Mouse (Mus musculus) heart, embryonic 14.5 days (tissue): ENCODE measurements around the gene Ptpro. TPM values are rescaled to one million over a fixed set of nuclear protein-coding genes. Genes with fewer than 3 reads are reported as not detected.

Source experiments
- ATAC-seq: fragments of 200-750 bp; cut with Nextera tagmentation; 2 replicates; pipeline ENCODE4 v1.8.0; 2017; ENCODE audit warnings: low read depth, moderate TSS enrichment; ENCODE audit not compliant: insufficient number of reproducible peaks, insufficient read depth, low FRiP score
- H3K27ac ChIP-seq, 2 experiments: fragments of 200-500 bp in 1 of 2; fragments of 300-500 bp in 1 of 2; sonication (generic) in 1 of 2; replicated peaks in 1 of 2; 2 replicates each; pipeline ENCODE4 v1.5.1; 2012 to 2014; ENCODE audit warnings: low read depth in 2 of 2, low read length in 2 of 2, control low read depth in 1 of 2, mild to moderate bottlenecking in 1 of 2, mixed read lengths in 1 of 2; ENCODE audit not compliant: control insufficient read depth in 1 of 2, insufficient read depth in 1 of 2
- H3K27me3 ChIP-seq: fragments of 300-500 bp; sonication (generic); 2 replicates; pipeline ENCODE4 v1.6.1; 2014; ENCODE audit warnings: mild to moderate bottlenecking, low read length, control low read depth; ENCODE audit not compliant: control insufficient read depth, insufficient read depth
- H3K36me3 ChIP-seq: fragments of 300-500 bp; sonication (generic); 2 replicates; pipeline ENCODE4 v1.6.1; 2014; ENCODE audit warnings: mild to moderate bottlenecking, control low read depth, low read length, mixed read lengths; ENCODE audit not compliant: control insufficient read depth, insufficient read depth
- H3K4me1 ChIP-seq, 2 experiments: fragments of 200-500 bp in 1 of 2; fragments of 300-500 bp in 1 of 2; sonication (generic) in 1 of 2; 2 replicates each; pipeline ENCODE4 v1.6.1; 2012 to 2014; ENCODE audit warnings: low read length in 2 of 2, control low read depth in 1 of 2, mixed read lengths in 1 of 2; ENCODE audit not compliant: control insufficient read depth in 2 of 2, insufficient read depth in 2 of 2
- H3K4me2 ChIP-seq: fragments of 300-500 bp; sonication (generic); 2 replicates; pipeline ENCODE4 v1.6.1; 2014; ENCODE audit warnings: mild to moderate bottlenecking, low read length
- H3K4me3 ChIP-seq, 2 experiments: fragments of 200-500 bp in 1 of 2; fragments of 300-500 bp in 1 of 2; sonication (generic) in 1 of 2; 2 replicates each; pipeline ENCODE4 v1.5.1; 2012 to 2014; ENCODE audit warnings: low read length in 2 of 2, mild to moderate bottlenecking in 2 of 2, control low read depth in 1 of 2, low read depth in 1 of 2, moderate library complexity in 1 of 2; ENCODE audit not compliant: control insufficient read depth in 1 of 2, insufficient read depth in 1 of 2
- H3K9ac ChIP-seq: fragments of 300-500 bp; sonication (generic); 2 replicates; pipeline ENCODE4 v1.6.1; 2014; ENCODE audit warnings: mild to moderate bottlenecking, low read length
- H3K9me3 ChIP-seq: fragments of 300-500 bp; sonication (generic); 2 replicates; pipeline ENCODE4 v1.6.1; 2016; ENCODE audit warnings: low read length, control low read depth; ENCODE audit not compliant: control insufficient read depth
- WGBS: fragments of 180-500 bp; shearing (Covaris S2); extraction: QIAGEN DNeasy Blood & Tissue Kit; methylation state at CpG from one replicate; pipeline ENCODE4 v1.1.7; 2014; 5-methylcytosine and 5-hydroxymethylcytosine counted together
- polyA plus RNA-seq: library from polyadenylated mRNA; unstranded; fragments of >200 nt; fragmentation: Nextera tagmentation; extraction: Ambion mirVana; gene quantifications from 2 replicates; pipeline ENCODE4 v1.2.1, GENCODE M21; 2014

Ptpro gene
- polyA plus RNA-seq, 1 experiment from 2014 or later = 4.1 TPM

DNA sequence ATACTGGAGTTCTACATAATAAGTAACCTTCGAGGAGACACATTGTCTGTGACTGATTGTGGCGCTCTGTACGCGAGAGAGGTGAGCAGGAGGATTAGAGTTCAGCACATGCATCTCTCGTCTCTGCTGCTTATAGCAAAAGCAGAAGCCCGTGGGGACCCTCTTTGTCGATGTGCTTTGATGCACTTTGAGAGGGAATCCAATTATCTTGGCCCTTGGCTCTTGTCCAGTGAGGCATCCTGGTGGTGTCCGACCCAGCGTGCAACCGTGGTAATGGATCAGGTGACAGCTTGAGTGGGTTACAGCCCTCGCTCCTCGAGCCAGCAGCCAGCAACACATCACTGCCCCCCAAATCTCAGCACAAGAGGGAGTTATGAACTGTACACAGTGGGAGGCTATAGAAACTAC is 25.5 kb downstream of the Ptpro start:
- H3K4me3 ChIP-seq = no peak overlapping the region
- no peak overlapping the region for H3K27ac ChIP-seq
- H3K4me2 ChIP-seq = no peak overlapping the region
- H3K36me3 ChIP-seq = no peaks in the 10 kb centered on the region
- H3K9ac ChIP-seq = no peak overlapping the region
- H3K9me3 ChIP-seq = no peaks in the 10 kb centered on the region
- ATAC-seq = no peak
- WGBS = 58% methylated on average over 12 of the region's 12 CpGs
- no peaks in the 10 kb centered on the region for H3K4me1 ChIP-seq
- no peaks in the 10 kb centered on the region for H3K27me3 ChIP-seq

DNA sequence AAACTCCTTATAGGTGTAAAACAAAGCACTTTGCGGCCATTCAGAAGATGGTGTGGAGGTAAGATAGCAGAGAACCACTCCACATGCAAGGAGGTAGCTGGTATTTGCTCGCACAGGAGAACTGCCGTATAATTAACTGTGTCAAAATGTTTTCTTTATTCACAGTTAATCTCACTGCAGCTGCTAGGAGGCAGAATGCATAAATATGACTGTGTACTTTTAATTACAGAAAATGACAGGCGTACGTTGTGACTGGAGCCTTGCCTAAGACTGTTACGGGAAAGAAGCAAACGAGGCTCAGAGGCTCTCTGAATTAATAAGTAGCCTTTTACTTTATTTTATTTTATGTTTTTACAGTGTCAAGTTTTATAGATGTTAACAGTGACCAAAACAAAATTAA is 27.5 kb downstream of the Ptpro start:
- 85% methylated on average over 7 of the region's 7 CpGs for WGBS

DNA sequence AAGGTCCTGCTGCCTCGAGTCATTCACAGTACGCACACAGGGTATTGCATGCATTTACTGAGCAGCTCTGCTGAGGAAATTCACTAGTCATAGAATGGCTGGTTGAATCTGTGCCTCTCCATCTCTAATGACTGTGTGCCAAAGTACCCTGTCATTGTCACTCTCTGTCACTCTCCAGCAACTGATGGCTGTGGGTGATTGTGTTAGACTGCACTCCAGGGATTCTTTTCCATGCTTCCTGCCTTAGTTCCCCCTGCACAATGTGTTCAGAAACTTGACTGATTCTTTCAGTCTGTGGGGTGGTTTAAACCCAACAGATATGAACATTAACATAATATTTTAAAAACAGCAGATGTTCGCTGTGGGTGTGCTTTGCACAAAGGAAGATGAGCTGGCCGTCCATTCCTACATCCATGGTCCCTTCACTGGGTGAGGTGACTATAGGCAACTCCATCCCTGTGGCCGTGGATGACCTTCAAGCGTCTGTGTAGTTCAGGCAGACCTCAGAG is 29.5 kb downstream of the Ptpro start:
- no peak overlapping the region for H3K4me2 ChIP-seq
- WGBS = 76% methylated on average over 6 of the region's 6 CpGs
- H3K27ac ChIP-seq = no peak overlapping the region
- H3K4me3 ChIP-seq = no peak overlapping the region
- no peaks in the 10 kb centered on the region for H3K36me3 ChIP-seq
- H3K9ac ChIP-seq = no peak overlapping the region
- H3K4me1 ChIP-seq = no peaks in the 10 kb centered on the region
- no peak for ATAC-seq
- no peaks in the 10 kb centered on the region for H3K27me3 ChIP-seq
- H3K9me3 ChIP-seq = no peaks in the 10 kb centered on the region

More for the DNA sequence above, 27.5 kb downstream of the Ptpro start:
- no peak overlapping the region for H3K27ac ChIP-seq
- no peaks in the 10 kb centered on the region for H3K36me3 ChIP-seq
- H3K27me3 ChIP-seq = no peaks in the 10 kb centered on the region
- H3K9me3 ChIP-seq = no peaks in the 10 kb centered on the region
- H3K4me2 ChIP-seq = no peak overlapping the region
- ATAC-seq = no peak
- no peak overlapping the region for H3K9ac ChIP-seq
- H3K4me1 ChIP-seq = no peaks in the 10 kb centered on the region
- no peak overlapping the region for H3K4me3 ChIP-seq

DNA sequence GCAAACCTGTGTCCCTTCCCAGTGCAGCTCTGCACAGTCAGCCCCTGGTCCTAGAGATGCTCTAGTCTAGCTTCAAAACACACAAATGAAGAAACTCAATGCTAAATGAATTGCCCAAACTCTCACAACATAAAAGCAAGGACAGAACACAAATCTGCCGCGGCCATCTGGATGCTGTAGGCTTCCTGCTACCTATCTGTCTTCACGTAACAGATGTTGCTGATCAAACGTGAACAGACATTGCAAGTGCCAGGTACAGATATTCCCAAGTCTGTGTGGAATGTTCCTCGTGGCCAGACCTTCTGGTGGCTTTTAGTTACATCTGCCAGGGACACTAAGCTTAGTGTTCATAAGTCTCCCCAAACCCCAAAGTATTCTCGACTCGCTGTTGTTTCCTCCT is 29.9 kb downstream of the Ptpro start:
- Histone ChIP-seq H3K9ac (no peak overlapping the region), H3K9me3 (no peaks in the 10 kb centered on the region), H3K4me1 (no peaks in the 10 kb centered on the region), H3K4me3 (no peak overlapping the region), H3K27ac (no peak overlapping the region), H3K27me3 (no peaks in the 10 kb centered on the region), H3K4me2 (no peak overlapping the region), H3K36me3 (no peaks in the 10 kb centered on the region)
- no peak for ATAC-seq
- 67% methylated on average over 7 of the region's 7 CpGs for WGBS

DNA sequence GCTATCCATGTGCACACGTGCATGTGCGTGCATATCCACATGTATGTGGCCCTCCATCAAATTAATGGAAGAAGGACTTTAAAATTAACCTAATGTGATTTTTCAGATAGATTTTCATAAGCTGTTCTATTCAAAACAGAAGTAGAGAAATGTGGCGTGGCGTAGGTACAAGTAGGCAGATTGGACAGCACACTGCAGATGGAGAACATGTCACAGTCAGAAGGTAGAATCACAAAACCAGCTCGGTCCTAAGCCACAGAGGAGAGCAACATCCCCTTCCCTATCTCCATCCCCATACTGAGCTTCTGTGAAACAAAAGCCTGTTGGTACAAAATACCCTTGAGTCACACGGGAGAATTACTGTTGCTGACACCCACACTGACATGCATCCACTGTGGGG is 34.3 kb downstream of the Ptpro start:
- no peaks in the 10 kb centered on the region for H3K36me3 ChIP-seq
- H3K4me3 ChIP-seq = no peak overlapping the region
- ATAC-seq = no peak
- H3K4me2 ChIP-seq = no peak overlapping the region
- H3K27me3 ChIP-seq = no peaks in the 10 kb centered on the region
- 86% methylated on average over 6 of the region's 6 CpGs for WGBS
- H3K9ac ChIP-seq = no peak overlapping the region
- no peaks in the 10 kb centered on the region for H3K4me1 ChIP-seq
- H3K27ac ChIP-seq = no peak overlapping the region
- H3K9me3 ChIP-seq = no peaks in the 10 kb centered on the region

DNA sequence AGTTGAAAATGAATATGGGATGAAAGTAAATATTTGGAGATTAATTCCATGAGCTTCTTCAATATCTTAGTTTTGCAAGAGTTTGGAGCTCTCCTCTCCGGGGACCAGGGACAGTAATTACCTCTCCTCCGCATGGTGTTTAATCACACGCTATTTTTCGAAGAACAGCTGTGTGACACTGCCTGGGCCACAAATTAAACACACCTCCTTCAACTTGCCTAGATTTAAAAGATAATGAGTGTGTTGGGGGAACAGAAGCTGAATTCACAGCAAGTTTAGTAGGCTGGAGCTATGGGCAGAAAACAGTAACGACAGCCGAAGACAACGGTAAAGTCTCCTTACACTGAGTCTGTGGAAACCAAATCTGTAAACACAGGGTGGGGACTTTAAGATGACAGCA is 35.7 kb downstream of the Ptpro start:
- ATAC-seq = no peak
- Histone ChIP-seq H3K9ac (no peak overlapping the region), H3K4me3 (no peak overlapping the region), H3K27me3 (no peaks in the 10 kb centered on the region), H3K9me3 (no peaks in the 10 kb centered on the region), H3K4me1 (no peaks in the 10 kb centered on the region), H3K27ac (no peak overlapping the region), H3K4me2 (no peak overlapping the region), H3K36me3 (no peaks in the 10 kb centered on the region)
- 84% methylated on average over 7 of the region's 7 CpGs for WGBS

DNA sequence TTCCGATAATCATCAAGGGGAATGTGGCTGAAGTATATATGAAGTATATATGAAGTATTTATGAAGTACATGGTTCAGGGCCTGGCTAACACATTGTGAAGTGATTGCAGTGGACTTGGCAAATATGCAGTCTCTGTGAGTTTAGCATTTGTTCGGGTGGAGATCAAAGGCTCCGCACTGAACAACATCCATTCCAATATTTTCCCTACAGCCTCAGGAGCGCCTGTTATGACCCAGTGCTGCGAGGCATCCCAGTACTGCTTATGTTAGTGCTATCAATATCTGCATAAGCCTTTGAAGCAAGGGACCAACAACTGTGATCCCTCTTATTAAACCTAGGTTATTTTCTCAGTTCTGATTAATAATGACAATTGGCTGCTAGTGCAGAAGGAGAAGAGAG is 36.1 kb downstream of the Ptpro start:
- WGBS = 90% methylated on average over 5 of the region's 5 CpGs

DNA sequence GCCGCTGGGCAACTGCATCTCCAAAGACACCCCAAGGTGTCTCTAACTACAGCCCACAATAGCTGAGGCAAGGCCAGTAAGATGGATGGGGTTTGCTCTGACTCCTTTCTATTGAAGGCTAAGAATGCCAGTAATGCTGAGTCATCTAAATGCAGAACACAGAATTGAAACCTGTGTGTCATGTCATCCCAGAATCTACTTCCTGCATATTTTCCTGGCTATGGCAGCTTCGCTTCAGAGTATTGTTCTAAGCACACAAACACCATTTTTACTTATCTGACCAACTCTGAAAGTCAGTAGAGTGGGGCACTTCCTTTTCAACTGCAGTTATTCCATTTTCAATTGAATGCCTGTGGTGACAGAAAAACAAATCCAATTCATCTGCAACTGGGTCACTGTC is 40.3 kb downstream of the Ptpro start:
- peaks cover 0 to 3% of the 10 kb centered on the region in 2 experiments; a peak in 2 of 4 replicates for H3K4me1 ChIP-seq
- H3K4me2 ChIP-seq = no peak overlapping the region
- no peak overlapping the region for H3K4me3 ChIP-seq
- no peak overlapping the region for H3K27ac ChIP-seq
- H3K27me3 ChIP-seq = no peaks in the 10 kb centered on the region
- H3K36me3 ChIP-seq = no peaks in the 10 kb centered on the region
- no peak overlapping the region for H3K9ac ChIP-seq
- WGBS = 68% methylated on average over 2 of the region's 2 CpGs
- no peak for ATAC-seq
- no peaks in the 10 kb centered on the region for H3K9me3 ChIP-seq

More for the DNA sequence above, 36.1 kb downstream of the Ptpro start:
- Histone ChIP-seq H3K27me3 (no peaks in the 10 kb centered on the region), H3K36me3 (no peaks in the 10 kb centered on the region), H3K4me2 (no peak overlapping the region), H3K9me3 (no peaks in the 10 kb centered on the region), H3K27ac (no peak overlapping the region), H3K4me3 (no peak overlapping the region), H3K9ac (no peak overlapping the region), H3K4me1 (no peaks in the 10 kb centered on the region)
- ATAC-seq = no peak
